Mouse (Mus musculus) embryonic facial prominence, embryonic 10.5 days (tissue): Measurements from ENCODE around the gene Akt1s1. TPM values are rescaled to one million over a fixed set of nuclear protein-coding genes. Genes with fewer than 3 reads are reported as not detected.

Experiments used
- DNase-seq: peaks from one replicate; pipeline ENCODE4 v3.0.0-alpha.2; 2017; ENCODE audit warnings: low spot score
- H3K27ac ChIP-seq: fragments of 300-500 bp; sonication (generic); replicated peaks from 2 replicates; pipeline ENCODE4 v1.5.1; 2016; ENCODE audit warnings: mild to moderate bottlenecking
- H3K27me3 ChIP-seq: fragments of 300-500 bp; sonication (generic); replicated peaks from 2 replicates; pipeline ENCODE4 v1.6.1; 2016; ENCODE audit warnings: low read depth, mild to moderate bottlenecking; ENCODE audit not compliant: poor library complexity, severe bottlenecking
- H3K36me3 ChIP-seq: fragments of 300-500 bp; sonication (generic); replicated peaks from 2 replicates; pipeline ENCODE4 v1.6.1; 2016; ENCODE audit warnings: mild to moderate bottlenecking, moderate library complexity
- H3K4me1 ChIP-seq: fragments of 300-500 bp; sonication (generic); 2 replicates; pipeline ENCODE4 v1.6.1; 2016
- H3K4me3 ChIP-seq: fragments of 300-500 bp; sonication (generic); 2 replicates; pipeline ENCODE4 v1.5.1; 2016; ENCODE audit warnings: mild to moderate bottlenecking, moderate library complexity
- H3K9me3 ChIP-seq: fragments of 300-500 bp; sonication (generic); 2 replicates; pipeline ENCODE4 v1.6.1; 2016; ENCODE audit warnings: mild to moderate bottlenecking
- WGBS: fragments of 180-500 bp; shearing (Covaris S2); methylation state at CpG from one replicate; pipeline ENCODE4 v1.1.7; 2016; 5-methylcytosine and 5-hydroxymethylcytosine counted together
- polyA plus RNA-seq: library from polyadenylated mRNA; unstranded; fragments of >200 nt; fragmentation: Nextera tagmentation; extraction: Ambion mirVana; gene quantifications from 2 replicates; pipeline ENCODE4 v1.2.1, GENCODE M21; 2016

Akt1s1 gene
- polyA plus RNA-seq, 1 experiment from 2014 or later, result 95.4 TPM

DNA sequence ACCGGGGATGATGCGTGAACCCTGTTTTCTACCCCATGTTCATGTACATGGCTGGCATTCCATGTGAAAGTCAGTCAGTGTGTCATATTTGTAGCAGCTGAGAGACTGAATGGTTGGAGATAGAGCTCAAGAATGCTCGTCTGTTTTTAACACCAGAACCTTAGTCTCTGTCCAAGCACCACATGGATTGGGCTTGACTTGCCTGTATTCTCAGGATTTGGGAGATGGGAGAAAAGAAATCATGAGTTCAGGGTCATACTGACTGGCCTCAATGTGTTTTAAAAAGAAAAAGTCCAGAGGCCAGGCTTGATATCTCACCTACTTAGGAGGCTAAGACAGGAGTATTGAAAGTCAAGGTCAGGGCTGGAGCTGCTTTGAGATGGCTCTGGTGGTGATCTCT lies 31.4 kb upstream of the Akt1s1 start:
- H3K4me1 ChIP-seq, result peaks cover 53% of the 10 kb centered on the region
- H3K4me3 ChIP-seq, result peak overlapping the region; percentile 77
- H3K36me3 ChIP-seq, result peaks cover 60% of the 10 kb centered on the region
- WGBS, result 37% methylated on average over 3 of the region's 3 CpGs
- no peak for DNase-seq
- no peaks in the 10 kb centered on the region for H3K27me3 ChIP-seq
- H3K27ac ChIP-seq, result peak overlapping the region; percentile 99
- no peaks in the 10 kb centered on the region for H3K9me3 ChIP-seq

DNA sequence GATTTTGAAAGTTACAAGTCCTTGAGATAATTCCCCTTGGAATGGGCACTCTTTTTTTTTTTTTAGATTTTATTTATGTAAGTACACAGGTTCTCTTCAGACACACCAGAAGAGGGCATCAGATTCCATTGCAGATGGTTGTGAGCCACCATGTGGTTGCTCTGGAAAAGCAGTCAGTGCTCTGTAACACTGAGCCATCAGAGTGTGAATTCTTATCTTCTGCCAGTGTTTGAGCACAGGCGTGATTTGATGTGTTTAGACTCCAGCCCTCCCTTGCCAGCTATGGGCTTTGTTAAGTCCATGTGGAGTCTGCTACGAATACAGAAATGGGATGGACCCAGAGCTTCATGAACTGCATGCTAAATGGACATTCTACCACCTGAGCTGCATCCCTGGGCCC lies 30.6 kb upstream of the Akt1s1 start:
- Histone ChIP-seq H3K36me3 (peaks cover 55% of the 10 kb centered on the region), H3K9me3 (no peaks in the 10 kb centered on the region), H3K4me1 (peaks cover 57% of the 10 kb centered on the region), H3K27ac (peak overlapping the region; percentile 10; the same call in 1 of the 2 replicates), H3K4me3 (peak overlapping the region; percentile 77), H3K27me3 (no peaks in the 10 kb centered on the region)
- DNase-seq, result no peak
- WGBS, result 53% methylated on average over 2 of the region's 2 CpGs

DNA sequence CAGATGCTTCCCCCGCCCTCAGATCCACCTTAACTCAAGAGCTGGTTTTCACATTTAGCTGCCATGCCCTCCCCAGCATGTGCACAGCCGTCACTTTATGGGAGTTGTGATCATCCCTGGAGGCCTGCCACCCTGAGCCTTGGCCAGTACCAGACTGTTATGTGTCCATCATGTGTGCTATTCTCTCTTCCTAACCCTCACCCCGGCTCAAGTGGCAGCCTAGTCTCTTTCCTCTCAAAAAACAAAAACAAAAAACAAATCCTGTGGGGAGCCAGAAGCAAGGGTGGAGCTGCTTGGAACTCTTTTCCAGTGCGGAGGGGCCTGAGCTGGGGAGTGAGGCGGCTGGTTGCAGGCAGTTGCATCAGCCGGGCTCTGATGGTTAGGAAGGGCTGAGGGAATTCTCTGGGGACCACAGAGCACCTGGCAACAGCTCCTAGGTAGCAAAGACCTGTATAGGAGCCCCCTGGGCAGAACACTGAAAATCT lies 30.0 kb upstream of the Akt1s1 start:
- no peak for DNase-seq
- peak overlapping the region; percentile 27; the same call in 1 of the 2 replicates for H3K27ac ChIP-seq
- peak overlapping the region; percentile 77 for H3K4me3 ChIP-seq
- no peaks in the 10 kb centered on the region for H3K9me3 ChIP-seq
- no peaks in the 10 kb centered on the region for H3K27me3 ChIP-seq
- H3K36me3 ChIP-seq, result peaks cover 49% of the 10 kb centered on the region
- H3K4me1 ChIP-seq, result peaks cover 64% of the 10 kb centered on the region
- 51% methylated on average over 6 of the region's 6 CpGs for WGBS

DNA sequence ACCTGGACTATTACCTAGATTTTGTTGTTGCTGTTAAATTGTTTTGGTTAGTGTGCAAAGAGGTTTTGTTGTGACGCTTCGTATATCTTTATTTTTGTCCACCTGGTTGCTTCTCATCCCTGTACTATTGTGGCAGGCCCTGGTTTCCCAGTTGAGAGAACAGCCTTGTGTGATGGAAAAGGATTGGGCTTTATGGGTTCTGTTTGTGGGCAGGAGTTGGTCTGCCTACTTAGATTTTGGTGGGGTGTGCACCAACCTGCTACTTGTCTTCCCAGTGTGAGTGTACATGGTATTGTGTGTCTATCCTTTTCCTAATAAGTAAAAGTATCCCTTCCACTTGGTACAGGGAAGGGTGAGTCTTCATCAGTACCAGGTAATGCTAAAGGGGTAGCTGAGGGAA lies 29.4 kb upstream of the Akt1s1 start:
- Histone ChIP-seq H3K4me3 (peak overlapping the region; percentile 77), H3K9me3 (no peaks in the 10 kb centered on the region), H3K27ac (no peak overlapping the region), H3K27me3 (no peaks in the 10 kb centered on the region), H3K4me1 (peaks cover 66% of the 10 kb centered on the region), H3K36me3 (peaks cover 43% of the 10 kb centered on the region)
- 94% methylated on average over 2 of the region's 2 CpGs for WGBS
- DNase-seq, result no peak

DNA sequence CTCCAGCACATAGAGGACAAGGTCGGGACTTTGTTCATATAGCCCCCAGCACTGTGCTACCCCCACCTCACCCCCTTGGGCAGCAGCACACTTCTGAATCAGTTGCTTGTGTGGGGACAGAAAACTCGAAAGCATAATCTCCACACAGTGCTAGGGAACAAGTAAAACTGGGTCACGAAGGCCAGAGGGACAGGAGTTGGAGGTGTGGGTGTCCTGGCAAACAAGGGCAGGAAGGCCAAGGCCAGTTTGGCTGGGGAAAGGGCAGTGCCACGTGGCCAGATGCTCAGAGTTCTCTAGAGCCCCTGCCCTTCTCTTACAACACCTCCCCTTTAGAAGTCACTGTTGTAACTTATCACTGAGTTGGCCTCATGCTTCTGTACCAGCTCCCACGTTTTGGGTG lies 28.9 kb upstream of the Akt1s1 start:
- Histone ChIP-seq H3K4me3 (peak overlapping the region; percentile 77; the same call in 1 of the 2 replicates), H3K4me1 (peaks cover 66% of the 10 kb centered on the region), H3K36me3 (peaks cover 39% of the 10 kb centered on the region), H3K27me3 (no peaks in the 10 kb centered on the region), H3K9me3 (no peaks in the 10 kb centered on the region), H3K27ac (no peak overlapping the region)
- 71% methylated on average over 5 of the region's 5 CpGs for WGBS
- no peak for DNase-seq

DNA sequence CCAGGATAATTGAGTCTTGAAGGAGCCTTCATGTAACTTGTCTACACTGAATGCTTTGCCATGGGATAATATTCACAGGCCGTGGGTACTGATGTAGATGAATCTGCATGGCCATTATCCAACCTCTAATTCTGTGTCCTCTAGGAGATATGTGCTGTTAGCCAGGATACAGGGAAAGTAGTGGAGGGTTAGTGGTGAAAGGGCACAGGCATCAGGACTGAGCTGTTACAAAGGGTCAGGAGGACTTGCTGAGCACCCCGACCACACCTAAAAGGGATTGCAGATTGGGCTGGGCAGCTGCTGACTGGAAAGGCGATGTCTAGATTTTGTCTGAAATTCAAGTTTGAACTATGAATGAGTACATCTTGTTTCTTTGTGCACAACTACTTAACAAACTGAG lies 28.3 kb upstream of the Akt1s1 start:
- Histone ChIP-seq H3K27me3 (no peaks in the 10 kb centered on the region), H3K4me1 (peaks cover 60% of the 10 kb centered on the region), H3K4me3 (0 out of 2 replicates have a peak overlapping the region, but pooled peaks have one; percentile 77), H3K27ac (no peak overlapping the region), H3K36me3 (peaks cover 43% of the 10 kb centered on the region), H3K9me3 (no peaks in the 10 kb centered on the region)
- WGBS, result 89% methylated on average over 3 of the region's 3 CpGs
- no peak for DNase-seq

DNA sequence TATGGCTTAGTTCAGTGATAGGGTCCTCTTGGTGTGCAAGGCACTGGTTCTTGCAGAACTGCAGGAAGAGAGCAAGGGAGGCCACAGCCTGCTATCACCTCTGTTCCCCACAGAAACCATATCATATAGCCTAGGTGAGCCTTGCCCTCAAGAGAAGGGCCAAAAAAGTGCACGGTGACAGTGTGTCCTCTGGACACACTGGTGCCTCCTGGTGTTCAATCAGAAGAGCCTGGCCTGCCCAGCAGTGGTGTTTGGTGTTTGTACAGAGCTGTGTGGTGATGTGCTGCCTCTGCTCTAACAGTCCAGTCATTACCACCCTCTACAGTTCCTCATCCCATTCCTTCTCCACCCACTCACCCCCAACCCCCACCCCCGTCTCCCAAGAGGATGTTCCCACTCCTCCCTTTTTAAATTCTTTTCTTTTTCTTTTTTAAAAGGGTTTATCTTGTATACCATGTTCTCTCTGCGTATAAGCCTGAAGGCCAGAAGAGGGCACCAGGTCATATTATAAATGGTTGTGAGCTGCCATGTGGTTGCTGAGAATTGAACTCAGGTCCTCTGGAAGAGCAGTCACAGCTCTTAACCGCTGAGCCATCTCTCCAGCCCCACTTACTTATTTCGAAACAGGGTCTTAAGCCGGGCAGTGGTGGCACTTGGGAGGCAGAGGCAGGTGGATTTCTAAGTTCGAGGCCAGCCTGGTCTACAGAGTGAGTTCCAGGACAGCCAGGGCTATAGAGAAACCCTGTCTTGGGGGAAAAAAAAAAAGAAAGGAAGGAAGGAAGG lies 26.9 kb upstream of the Akt1s1 start:
- no peak for DNase-seq
- H3K36me3 ChIP-seq, result peaks cover 57% of the 10 kb centered on the region
- H3K4me1 ChIP-seq, result peaks cover 60% of the 10 kb centered on the region
- no peaks in the 10 kb centered on the region for H3K27me3 ChIP-seq
- 84% methylated on average over 7 of the region's 7 CpGs for whole genome bisulfite sequencing
- H3K27ac ChIP-seq, result no peak overlapping the region
- 0 out of 2 replicates have a peak overlapping the region, but pooled peaks have one; percentile 5 for H3K4me3 ChIP-seq
- no peaks in the 10 kb centered on the region for H3K9me3 ChIP-seq

DNA sequence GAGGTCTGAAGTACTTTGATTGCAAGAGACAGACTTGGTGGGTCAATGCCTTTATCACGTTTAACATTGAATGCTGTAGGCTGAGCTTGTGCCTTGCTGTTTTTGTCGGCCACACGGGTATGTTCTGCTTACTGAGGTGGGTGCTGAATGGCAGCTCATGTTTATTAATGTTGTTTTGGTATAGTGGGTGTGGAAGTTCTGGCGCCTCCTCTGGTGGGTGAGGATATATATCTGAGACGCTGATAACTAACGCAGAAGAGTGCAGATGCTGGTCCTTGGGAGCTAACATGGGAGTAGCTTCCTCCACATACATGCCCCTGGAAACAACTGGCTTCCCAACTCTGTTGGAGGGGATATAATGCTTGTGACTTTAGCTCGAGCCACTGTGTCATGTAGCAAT lies 25.4 kb upstream of the Akt1s1 start:
- no peaks in the 10 kb centered on the region for H3K27me3 ChIP-seq
- H3K9me3 ChIP-seq, result no peaks in the 10 kb centered on the region
- H3K27ac ChIP-seq, result no peak overlapping the region
- 47% methylated on average over 7 of the region's 7 CpGs for WGBS
- H3K4me1 ChIP-seq, result peaks cover 46% of the 10 kb centered on the region
- peaks cover 68% of the 10 kb centered on the region for H3K36me3 ChIP-seq
- no peak for DNase-seq
- no peak overlapping the region for H3K4me3 ChIP-seq

DNA sequence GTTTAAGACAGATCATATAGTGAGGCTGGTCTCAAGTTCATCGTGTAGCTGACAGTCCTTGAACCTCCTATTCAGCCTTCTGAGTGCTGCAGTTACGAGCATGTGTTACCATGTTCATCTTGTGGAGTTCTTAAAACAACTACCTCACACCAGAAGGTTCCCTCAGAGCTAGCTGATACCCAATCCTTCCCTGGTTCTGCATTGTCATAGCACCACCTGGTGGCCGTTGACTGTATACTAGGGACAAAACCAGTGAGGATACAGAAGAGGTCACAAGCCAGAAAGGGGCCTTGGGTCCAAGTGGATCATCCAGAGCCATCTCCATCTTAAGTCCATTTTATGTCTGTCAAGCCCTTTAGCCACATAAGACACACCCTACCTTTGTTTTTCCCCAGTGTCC lies 23.9 kb upstream of the Akt1s1 start:
- no peak overlapping the region for H3K4me3 ChIP-seq
- 36% methylated on average over 3 of the region's 3 CpGs for WGBS
- peaks cover 68% of the 10 kb centered on the region for H3K36me3 ChIP-seq
- no peaks in the 10 kb centered on the region for H3K27me3 ChIP-seq
- H3K27ac ChIP-seq, result no peak overlapping the region
- no peaks in the 10 kb centered on the region for H3K9me3 ChIP-seq
- DNase-seq, result peak; percentile 74
- peaks cover 31% of the 10 kb centered on the region for H3K4me1 ChIP-seq

DNA sequence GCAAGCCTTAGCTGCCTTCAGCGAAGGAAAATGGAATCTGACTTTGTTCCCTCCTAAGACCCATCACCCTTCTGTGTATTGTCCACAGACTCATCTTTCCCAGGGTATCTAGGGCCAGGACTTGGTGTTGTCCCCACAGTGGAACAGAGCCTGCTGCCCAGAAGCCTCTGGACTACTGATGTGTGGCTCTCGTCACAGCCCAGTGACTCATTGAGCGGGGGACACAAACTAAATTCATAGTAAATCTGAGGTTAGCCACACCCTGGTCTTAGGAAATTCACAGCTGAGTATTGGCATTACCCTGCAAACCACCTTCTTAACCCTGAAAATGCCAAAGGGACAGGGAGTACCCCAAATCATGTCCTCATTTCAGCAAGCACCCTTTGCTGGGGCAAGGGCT lies 22.0 kb upstream of the Akt1s1 start:
- peaks cover 74% of the 10 kb centered on the region for H3K36me3 ChIP-seq
- no peak overlapping the region for H3K27ac ChIP-seq
- no peak for DNase-seq
- H3K27me3 ChIP-seq, result no peaks in the 10 kb centered on the region
- WGBS, result 88% methylated on average over 3 of the region's 3 CpGs
- H3K4me1 ChIP-seq, result peaks cover 20% of the 10 kb centered on the region
- no peak overlapping the region for H3K4me3 ChIP-seq
- no peaks in the 10 kb centered on the region for H3K9me3 ChIP-seq

DNA sequence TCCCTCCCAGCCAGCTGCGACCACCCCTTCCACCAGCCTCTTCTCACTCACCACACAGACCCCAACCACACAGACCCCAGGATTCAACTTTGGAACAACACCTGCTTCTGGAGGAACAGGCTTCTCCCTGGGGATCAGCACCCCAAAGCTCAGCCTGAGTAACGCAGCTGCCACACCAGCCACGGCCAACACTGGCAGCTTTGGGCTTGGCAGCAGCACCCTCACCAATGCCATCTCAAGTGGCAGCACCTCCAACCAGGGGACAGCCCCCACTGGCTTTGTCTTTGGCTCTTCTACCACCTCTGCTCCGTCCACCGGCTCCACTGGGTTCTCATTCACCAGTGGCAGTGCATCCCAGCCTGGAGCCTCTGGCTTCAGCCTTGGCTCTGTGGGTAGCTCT lies 20.1 kb upstream of the Akt1s1 start:
- 92% methylated on average over 5 of the region's 5 CpGs for WGBS
- no peak for DNase-seq
- Histone ChIP-seq H3K4me3 (peak overlapping the region; percentile 3; the same call in 1 of the 2 replicates), H3K9me3 (no peaks in the 10 kb centered on the region), H3K27ac (no peak overlapping the region), H3K36me3 (peaks cover 74% of the 10 kb centered on the region), H3K27me3 (no peaks in the 10 kb centered on the region), H3K4me1 (peaks cover 8% of the 10 kb centered on the region)

DNA sequence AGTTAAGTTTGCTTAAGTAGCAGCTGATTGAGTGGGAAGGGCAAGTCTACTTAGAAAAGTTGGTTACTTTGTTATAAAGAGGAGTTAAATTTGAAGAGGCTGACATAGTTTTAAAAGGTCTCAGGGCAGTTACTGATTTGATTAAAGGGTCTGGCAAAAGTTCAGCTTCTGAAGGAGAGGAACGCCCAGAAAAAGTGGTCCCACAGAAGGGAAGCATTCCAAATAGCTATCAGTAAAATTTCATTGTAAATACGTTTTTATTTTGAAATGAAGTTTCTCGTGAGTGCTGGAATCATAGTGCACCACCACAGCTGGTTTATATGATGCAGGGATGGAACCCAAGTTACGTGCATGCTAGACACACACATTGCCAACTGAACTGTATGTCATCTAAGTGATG lies 16.0 kb upstream of the Akt1s1 start:
- DNase-seq, result no peak
- peaks cover 14% of the 10 kb centered on the region for H3K4me1 ChIP-seq
- H3K4me3 ChIP-seq, result no peak overlapping the region
- H3K9me3 ChIP-seq, result no peaks in the 10 kb centered on the region
- no peak overlapping the region for H3K27ac ChIP-seq
- H3K36me3 ChIP-seq, result peaks cover 50% of the 10 kb centered on the region
- 79% methylated on average over 4 of the region's 4 CpGs for WGBS
- peaks cover 2% of the 10 kb centered on the region; the same call in 1 of the 2 replicates for H3K27me3 ChIP-seq

DNA sequence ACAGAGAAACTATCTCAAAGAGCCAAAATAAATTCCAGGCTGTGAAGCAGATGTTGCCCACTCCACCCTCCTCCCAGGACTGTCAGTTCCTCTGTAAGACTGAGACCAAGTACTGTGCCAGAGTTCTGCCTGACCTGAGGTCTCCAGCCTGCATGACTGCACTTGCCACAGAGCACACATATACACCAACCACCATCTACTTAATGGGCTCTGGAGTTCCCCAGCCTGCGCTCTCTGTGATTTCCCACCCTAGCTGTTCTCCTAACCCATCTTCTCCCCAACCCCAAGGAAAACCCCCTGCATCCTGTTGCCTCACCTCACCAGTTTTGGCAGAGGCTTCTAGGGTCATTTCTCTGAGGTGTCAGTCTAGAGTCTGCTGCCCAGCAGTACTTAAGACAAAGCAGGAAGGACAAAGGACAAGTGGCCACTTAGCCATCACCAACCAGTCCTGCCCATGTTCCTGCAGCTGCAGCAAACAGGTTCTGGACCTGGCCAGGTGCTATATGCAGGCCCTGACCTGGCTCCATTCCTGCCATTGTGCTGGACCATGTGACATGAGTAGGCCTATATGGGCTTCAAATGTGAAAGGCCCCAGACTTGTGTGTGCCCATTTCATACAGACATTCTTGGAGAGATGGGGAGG lies 13.3 kb upstream of the Akt1s1 start:
- no peak overlapping the region for H3K27ac ChIP-seq
- H3K9me3 ChIP-seq, result no peaks in the 10 kb centered on the region
- DNase-seq, result no peak
- H3K36me3 ChIP-seq, result peaks cover 30% of the 10 kb centered on the region
- WGBS, result 91% methylated on average over 1 of the region's 1 CpGs
- peaks cover 31% of the 10 kb centered on the region for H3K4me1 ChIP-seq
- no peak overlapping the region for H3K4me3 ChIP-seq
- H3K27me3 ChIP-seq, result peaks cover 29% of the 10 kb centered on the region
